Mouse (Mus musculus): ENCODE data around the gene Acsbg2. TPM values are rescaled to one million over a fixed set of nuclear protein-coding genes. Genes with fewer than 3 reads are reported as not detected.

Gene Acsbg2
- polyA plus RNA-seq, 1 experiment: not detected

DNA sequence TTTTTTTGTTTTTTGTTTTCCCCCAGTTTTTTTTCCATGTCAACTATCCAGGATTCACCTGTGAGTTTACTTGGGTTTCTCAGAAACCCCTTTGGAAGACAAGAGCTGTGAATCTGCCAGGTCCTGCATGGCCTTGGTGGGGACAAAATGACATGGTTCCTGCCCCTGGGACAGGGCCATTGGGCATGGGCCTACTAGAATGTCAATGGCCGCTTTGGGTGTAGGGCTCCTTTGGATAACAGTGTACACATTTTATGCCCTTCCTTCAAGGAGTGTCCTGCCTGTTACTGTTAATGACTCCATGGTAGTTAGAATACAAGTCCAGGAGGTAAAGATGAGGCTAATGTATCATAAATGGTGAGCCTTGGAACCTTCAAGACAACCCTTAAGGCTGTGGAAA, 41.3 kb downstream of the Acsbg2 start:
- WGBS: 91% methylated on average over 1 of the region's 1 CpGs

GRCm38 (mm10) chr17:56831111-56831816, 43.0 kb downstream of the Acsbg2 start:
- TF ChIP-seq CTCF (IDR thresholded peaks at IDR 0.05; ENCODE audit: insufficient read depth, low read length) (peak; percentile 30; the same call in 1 of the 2 replicates), POLR2A (IDR thresholded peaks at IDR 0.05; ENCODE audit: borderline replicate concordance, extremely low read depth, low read depth, low read length) (no peak)
- WGBS: under 1% methylated on average over 42 of the region's 42 CpGs
- H3K4me3 ChIP-seq (replicated peaks; ENCODE audit: extremely low read depth, low read depth, low read length): peak overlapping the region; percentile 60
- peak; percentile 97 for DNase-seq
- H3K4me1 ChIP-seq (ENCODE audit: control insufficient read depth, insufficient read depth, low read length): no peaks in the 10 kb centered on the region

More for the DNA sequence above, 41.3 kb downstream of the Acsbg2 start:
- DNase-seq: no peak
- H3K4me1 ChIP-seq (ENCODE audit: control insufficient read depth, insufficient read depth, low read length): no peaks in the 10 kb centered on the region
- TF ChIP-seq POLR2A (IDR thresholded peaks at IDR 0.05; ENCODE audit: borderline replicate concordance, extremely low read depth, low read depth, low read length) (no peak), CTCF (IDR thresholded peaks at IDR 0.05; ENCODE audit: insufficient read depth, low read length) (no peak)
- no peak overlapping the region for H3K4me3 ChIP-seq (replicated peaks; ENCODE audit: extremely low read depth, low read depth, low read length)

- no peaks in the 10 kb centered on the region for H3K4me1 ChIP-seq (ENCODE audit: control insufficient read depth, insufficient read depth, low read length)
- TF ChIP-seq CTCF (IDR thresholded peaks at IDR 0.05; ENCODE audit: insufficient read depth, low read length) (no peak), POLR2A (IDR thresholded peaks at IDR 0.05; ENCODE audit: borderline replicate concordance, extremely low read depth, low read depth, low read length) (no peak)
- peak within 1 kb of the TSS; percentile 62 for H3K4me3 ChIP-seq (replicated peaks; ENCODE audit: extremely low read depth, low read depth, low read length)
- 1% methylated on average over 60 of the region's 62 CpGs for WGBS
- no peak for DNase-seq
Observed at GRCm38 (mm10) chr17:56830411-56831110, 43.7 kb downstream of the Acsbg2 start, which contains the start of gene Rfx2. Gene Rfx2, minus strand, starts transcription at chr17:56831013.

- Histone ChIP-seq H3K4me1 (ENCODE audit: control insufficient read depth, insufficient read depth, low read length) (no peaks in the 10 kb centered on the region), H3K4me3 (replicated peaks; ENCODE audit: extremely low read depth, low read depth, low read length) (peak overlapping the region; percentile 62)
- TF ChIP-seq POLR2A (IDR thresholded peaks at IDR 0.05; ENCODE audit: borderline replicate concordance, extremely low read depth, low read depth, low read length) (no peak), CTCF (IDR thresholded peaks at IDR 0.05; ENCODE audit: insufficient read depth, low read length) (no peak)
- no peak for DNase-seq
- WGBS: 3% methylated on average over 27 of the region's 27 CpGs
Observed at GRCm38 (mm10) chr17:56829795-56830194, 44.5 kb downstream of the Acsbg2 start.

DNA sequence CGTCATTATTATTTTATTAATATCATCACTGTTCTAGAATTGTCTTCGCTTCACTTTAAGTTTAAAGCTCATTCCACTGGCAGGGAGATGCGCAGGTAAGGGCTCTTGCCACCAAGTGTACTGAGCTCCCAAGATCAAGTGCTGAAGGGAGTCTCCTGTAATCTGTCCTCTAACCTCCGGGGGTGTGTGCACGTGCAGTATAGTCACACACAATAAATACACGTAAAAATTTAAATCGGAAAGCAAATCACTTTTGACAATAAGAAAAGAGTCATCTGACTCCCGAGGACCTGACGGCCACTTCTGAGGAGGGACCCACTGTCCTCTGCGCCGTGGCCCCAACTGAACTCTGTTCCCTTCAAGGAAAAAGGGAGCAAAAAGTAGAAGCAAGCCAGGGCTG, 45.1 kb downstream of the Acsbg2 start:
- 41% methylated on average over 11 of the region's 11 CpGs for WGBS
- Histone ChIP-seq H3K4me1 (ENCODE audit: control insufficient read depth, insufficient read depth, low read length) (no peaks in the 10 kb centered on the region), H3K4me3 (replicated peaks; ENCODE audit: extremely low read depth, low read depth, low read length) (peak overlapping the region; percentile 62)
- DNase-seq: peak; percentile 33
- TF ChIP-seq POLR2A (IDR thresholded peaks at IDR 0.05; ENCODE audit: borderline replicate concordance, extremely low read depth, low read depth, low read length) (no peak), CTCF (IDR thresholded peaks at IDR 0.05; ENCODE audit: insufficient read depth, low read length) (no peak)

- WGBS: 83% methylated on average over 2 of the region's 2 CpGs
- no peak for DNase-seq
- no peaks in the 10 kb centered on the region for H3K4me1 ChIP-seq (ENCODE audit: control insufficient read depth, insufficient read depth, low read length)
- H3K4me3 ChIP-seq (replicated peaks; ENCODE audit: extremely low read depth, low read depth, low read length): no peak overlapping the region
- TF ChIP-seq POLR2A (IDR thresholded peaks at IDR 0.05; ENCODE audit: borderline replicate concordance, extremely low read depth, low read depth, low read length) (no peak), CTCF (IDR thresholded peaks at IDR 0.05; ENCODE audit: insufficient read depth, low read length) (no peak)
Observed at GRCm38 (mm10) chr17:56826718-56827117, 47.5 kb downstream of the Acsbg2 start.

- 54% methylated on average over 2 of the region's 2 CpGs for WGBS
- H3K4me3 ChIP-seq (replicated peaks; ENCODE audit: extremely low read depth, low read depth, low read length): no peak overlapping the region
- TF ChIP-seq POLR2A (IDR thresholded peaks at IDR 0.05; ENCODE audit: borderline replicate concordance, extremely low read depth, low read depth, low read length): no peak
- no peak for TF ChIP-seq CTCF (IDR thresholded peaks at IDR 0.05; ENCODE audit: insufficient read depth, low read length)
- peaks cover 9% of the 10 kb centered on the region for H3K4me1 ChIP-seq (ENCODE audit: control insufficient read depth, insufficient read depth, low read length)
- no peak for DNase-seq
Observed at GRCm38 (mm10) chr17:56823352-56823751, 50.9 kb downstream of the Acsbg2 start.

GRCm38 (mm10) chr17:56822380-56822779, 51.9 kb downstream of the Acsbg2 start:
- peaks cover 9% of the 10 kb centered on the region for H3K4me1 ChIP-seq (ENCODE audit: control insufficient read depth, insufficient read depth, low read length)
- no peak for DNase-seq
- WGBS: 81% methylated on average over 2 of the region's 2 CpGs
- no peak overlapping the region for H3K4me3 ChIP-seq (replicated peaks; ENCODE audit: extremely low read depth, low read depth, low read length)
- TF ChIP-seq POLR2A (IDR thresholded peaks at IDR 0.05; ENCODE audit: borderline replicate concordance, extremely low read depth, low read depth, low read length) (no peak), CTCF (IDR thresholded peaks at IDR 0.05; ENCODE audit: insufficient read depth, low read length) (no peak)

DNA sequence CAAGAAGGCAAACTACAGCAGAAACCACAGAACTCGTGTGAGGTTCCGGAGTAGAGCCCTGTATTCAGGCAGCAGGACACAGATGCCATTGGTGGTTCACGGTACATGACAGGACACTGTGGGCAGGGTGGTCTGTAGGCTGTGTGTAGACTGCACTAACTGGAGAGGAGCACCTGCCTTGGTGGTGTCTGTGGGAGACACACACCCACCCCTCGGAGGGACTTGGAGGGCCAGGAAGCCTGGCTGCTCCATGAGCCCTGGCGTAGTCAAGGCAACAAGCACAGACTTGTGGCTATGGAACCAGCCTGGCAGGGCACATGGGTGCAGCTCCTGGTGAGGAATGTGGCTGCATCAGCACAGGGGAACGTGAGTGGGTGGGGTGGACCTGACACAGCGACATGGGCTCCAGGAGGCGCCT, 54.5 kb downstream of the Acsbg2 start:
- Histone ChIP-seq H3K4me1 (ENCODE audit: control insufficient read depth, insufficient read depth, low read length) (peaks cover 12% of the 10 kb centered on the region), H3K4me3 (replicated peaks; ENCODE audit: extremely low read depth, low read depth, low read length) (no peak overlapping the region)
- 49% methylated on average over 8 of the region's 8 CpGs for WGBS
- peak; percentile 36 for DNase-seq
- TF ChIP-seq CTCF (IDR thresholded peaks at IDR 0.05; ENCODE audit: insufficient read depth, low read length) (no peak), POLR2A (IDR thresholded peaks at IDR 0.05; ENCODE audit: borderline replicate concordance, extremely low read depth, low read depth, low read length) (no peak)

Data from lung, adult 2 months (tissue).